Mouse (Mus musculus): ENCODE results near the gene Abhd17a. TPM values are rescaled to one million over a fixed set of nuclear protein-coding genes. Genes with fewer than 3 reads are reported as not detected.

The Abhd17a gene
- total and polyA plus RNA-seq, 2 experiments from 2014 or later, result 152 to 275 TPM

- Histone ChIP-seq H3K36me3 (ENCODE audit: insufficient read depth, low read length) (peaks cover 24% of the 10 kb centered on the region), H3K9ac (replicated peaks; ENCODE audit: low read length, poor library complexity, severe bottlenecking) (no peak overlapping the region), H3K9me3 (ENCODE audit: low read length) (no peaks in the 10 kb centered on the region), H3K27ac (ENCODE audit: low read depth, low read length) (no peak overlapping the region), H3K4me2 (ENCODE audit: low read depth, low read length, poor library complexity, severe bottlenecking) (no peak overlapping the region), H3K4me3 (ENCODE audit: low read depth, low read length) (no peak overlapping the region), H3K27me3 (ENCODE audit: insufficient read depth, low read length) (no peaks in the 10 kb centered on the region), H3K4me1 (ENCODE audit: insufficient read depth, low read length) (no peaks in the 10 kb centered on the region)
- ATAC-seq (ENCODE audit: low FRiP score) (no peak), DNase-seq (ENCODE audit: low spot score) (no peak)
- TF ChIP-seq CTCF (IDR thresholded peaks at IDR 0.05), result no peak
- 64% methylated on average over 9 of the region's 9 CpGs for WGBS
Observed at GRCm38 (mm10) chr10:80552364-80552763, 37.8 kb downstream of the Abhd17a start.

GRCm38 (mm10) chr10:80549279-80549678 lies 40.9 kb downstream of the Abhd17a start:
- DNase-seq (ENCODE audit: low spot score) (no peak), ATAC-seq (ENCODE audit: low FRiP score) (no peak)
- Histone ChIP-seq H3K4me3 (ENCODE audit: low read depth, low read length) (no peak overlapping the region), H3K4me2 (ENCODE audit: low read depth, low read length, poor library complexity, severe bottlenecking) (no peak overlapping the region), H3K9ac (replicated peaks; ENCODE audit: low read length, poor library complexity, severe bottlenecking) (no peak overlapping the region), H3K27ac (ENCODE audit: low read depth, low read length) (no peak overlapping the region), H3K9me3 (ENCODE audit: low read length) (no peaks in the 10 kb centered on the region), H3K27me3 (ENCODE audit: insufficient read depth, low read length) (no peaks in the 10 kb centered on the region), H3K4me1 (ENCODE audit: insufficient read depth, low read length) (no peaks in the 10 kb centered on the region), H3K36me3 (ENCODE audit: insufficient read depth, low read length) (peaks cover 54% of the 10 kb centered on the region)
- no peak for TF ChIP-seq CTCF (IDR thresholded peaks at IDR 0.05)
- WGBS, result 96% methylated on average over 21 of the region's 21 CpGs

DNA sequence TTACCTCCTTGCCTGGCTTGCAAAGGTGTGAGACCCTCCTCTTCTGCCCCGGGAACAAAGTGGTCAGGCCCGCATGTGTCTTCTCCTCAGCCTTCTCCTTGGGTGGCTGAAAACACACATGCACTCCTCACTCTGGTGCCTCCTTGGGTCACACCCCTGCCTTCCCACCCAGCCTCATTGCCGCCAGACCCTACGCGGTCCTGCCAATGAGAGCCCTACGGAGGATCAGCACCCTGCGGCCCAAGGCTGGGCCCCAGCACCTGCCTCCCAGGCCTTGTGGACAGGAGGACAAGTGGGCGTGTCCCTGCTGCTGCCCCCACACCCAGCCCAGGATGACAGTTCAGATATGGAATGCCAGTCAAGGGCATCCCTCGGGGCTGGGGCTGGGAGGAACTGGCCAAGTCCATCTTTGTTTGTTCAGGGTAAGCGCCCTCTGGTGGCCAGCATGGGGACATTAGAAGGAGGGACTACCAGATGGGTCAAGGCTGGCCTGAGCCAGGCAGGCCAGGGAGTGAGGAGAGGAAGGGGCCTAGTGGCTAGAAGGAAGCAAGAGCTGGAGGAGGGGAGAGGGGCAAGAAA lies 41.6 kb downstream of the Abhd17a start:
- Histone ChIP-seq H3K4me3 (ENCODE audit: low read depth, low read length) (no peak overlapping the region), H3K9me3 (ENCODE audit: low read length) (no peaks in the 10 kb centered on the region), H3K27me3 (ENCODE audit: insufficient read depth, low read length) (no peaks in the 10 kb centered on the region), H3K4me2 (ENCODE audit: low read depth, low read length, poor library complexity, severe bottlenecking) (no peak overlapping the region), H3K27ac (ENCODE audit: low read depth, low read length) (no peak overlapping the region), H3K9ac (replicated peaks; ENCODE audit: low read length, poor library complexity, severe bottlenecking) (no peak overlapping the region), H3K4me1 (ENCODE audit: insufficient read depth, low read length) (no peaks in the 10 kb centered on the region), H3K36me3 (ENCODE audit: insufficient read depth, low read length) (peaks cover 62% of the 10 kb centered on the region)
- ATAC-seq (ENCODE audit: low FRiP score), result peak; percentile 35; the same call in 1 of the 2 replicates
- WGBS, result 71% methylated on average over 10 of the region's 10 CpGs
- TF ChIP-seq CTCF (IDR thresholded peaks at IDR 0.05), result peak; percentile 86
- peak; percentile 68 for DNase-seq (ENCODE audit: low spot score)

- 88% methylated on average over 14 of the region's 15 CpGs for WGBS
- TF ChIP-seq CTCF (IDR thresholded peaks at IDR 0.05), result no peak
- no peaks in the 10 kb centered on the region for H3K9me3 ChIP-seq (ENCODE audit: low read length)
- H3K4me2 ChIP-seq (ENCODE audit: low read depth, low read length, poor library complexity, severe bottlenecking), result no peak overlapping the region
- H3K9ac ChIP-seq (replicated peaks; ENCODE audit: low read length, poor library complexity, severe bottlenecking), result no peak overlapping the region
- peaks cover 72% of the 10 kb centered on the region for H3K36me3 ChIP-seq (ENCODE audit: insufficient read depth, low read length)
- no peaks in the 10 kb centered on the region for H3K27me3 ChIP-seq (ENCODE audit: insufficient read depth, low read length)
- no peak overlapping the region for H3K27ac ChIP-seq (ENCODE audit: low read depth, low read length)
- no peak for ATAC-seq (ENCODE audit: low FRiP score)
- DNase-seq (ENCODE audit: low spot score), result no peak
- no peak overlapping the region for H3K4me3 ChIP-seq (ENCODE audit: low read depth, low read length)
- H3K4me1 ChIP-seq (ENCODE audit: insufficient read depth, low read length), result no peaks in the 10 kb centered on the region
Observed at GRCm38 (mm10) chr10:80547539-80547938, 42.6 kb downstream of the Abhd17a start.

GRCm38 (mm10) chr10:80546945-80547344 lies 43.2 kb downstream of the Abhd17a start:
- DNase-seq (ENCODE audit: low spot score) (no peak), ATAC-seq (ENCODE audit: low FRiP score) (no peak)
- Histone ChIP-seq H3K9me3 (ENCODE audit: low read length) (no peaks in the 10 kb centered on the region), H3K9ac (replicated peaks; ENCODE audit: low read length, poor library complexity, severe bottlenecking) (no peak overlapping the region), H3K4me1 (ENCODE audit: insufficient read depth, low read length) (no peaks in the 10 kb centered on the region), H3K4me2 (ENCODE audit: low read depth, low read length, poor library complexity, severe bottlenecking) (no peak overlapping the region), H3K4me3 (ENCODE audit: low read depth, low read length) (no peak overlapping the region), H3K27ac (ENCODE audit: low read depth, low read length) (no peak overlapping the region), H3K27me3 (ENCODE audit: insufficient read depth, low read length) (no peaks in the 10 kb centered on the region), H3K36me3 (ENCODE audit: insufficient read depth, low read length) (peaks cover 78% of the 10 kb centered on the region)
- no peak for TF ChIP-seq CTCF (IDR thresholded peaks at IDR 0.05)
- WGBS, result 94% methylated on average over 4 of the region's 4 CpGs

- Histone ChIP-seq H3K4me2 (ENCODE audit: low read depth, low read length, poor library complexity, severe bottlenecking) (no peak overlapping the region), H3K36me3 (ENCODE audit: insufficient read depth, low read length) (peaks cover 77% of the 10 kb centered on the region)
- 93% methylated on average over 8 of the region's 8 CpGs for WGBS
Observed at GRCm38 (mm10) chr10:80545590-80545989, 44.6 kb downstream of the Abhd17a start.

More at GRCm38 (mm10) chr10:80545590-80545989, 44.6 kb downstream of the Abhd17a start:
- Histone ChIP-seq H3K27me3 (ENCODE audit: insufficient read depth, low read length) (no peaks in the 10 kb centered on the region), H3K9ac (replicated peaks; ENCODE audit: low read length, poor library complexity, severe bottlenecking) (no peak overlapping the region), H3K27ac (ENCODE audit: low read depth, low read length) (no peak overlapping the region), H3K4me3 (ENCODE audit: low read depth, low read length) (no peak overlapping the region), H3K9me3 (ENCODE audit: low read length) (no peaks in the 10 kb centered on the region), H3K4me1 (ENCODE audit: insufficient read depth, low read length) (no peaks in the 10 kb centered on the region)
- no peak for DNase-seq (ENCODE audit: low spot score)
- no peak for ATAC-seq (ENCODE audit: low FRiP score)
- TF ChIP-seq CTCF (IDR thresholded peaks at IDR 0.05), result no peak
